Mouse (Mus musculus): ENCODE measurements at regions not wholly inside any gene's neighbourhood (a gene's known extent, or its start where the extent isn't known, plus 50 kb on each side); places are given as distances from the start of the nearest gene placed in this dataset.

DNA sequence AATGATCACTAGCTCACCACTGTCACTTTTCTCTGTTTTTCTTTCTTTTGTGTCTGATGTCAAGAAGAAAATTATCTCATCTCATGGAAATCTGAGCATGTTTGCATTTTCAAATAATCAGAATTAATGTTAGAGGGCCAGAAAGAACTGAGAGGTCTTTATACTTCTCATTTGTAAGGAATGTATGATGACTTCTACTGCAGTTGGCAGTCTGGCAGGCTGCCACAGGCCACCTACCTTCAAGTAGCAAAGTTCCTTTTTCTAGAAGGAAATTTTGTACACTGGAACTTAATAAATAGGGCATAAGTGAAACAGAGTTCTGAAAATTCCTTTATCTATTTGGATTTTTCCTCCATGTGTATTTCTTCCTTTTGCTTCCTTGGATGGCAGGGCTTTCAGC, 148.7 kb upstream of the Inhba start:
- no peak overlapping the region for H3K4me2 ChIP-seq (ENCODE audit: low read depth, low read length, severe bottlenecking)
- ATAC-seq (replicated peaks; ENCODE audit: low FRiP score) (no peak), DNase-seq (ENCODE audit: low spot score) (no peak)
- H3K27ac ChIP-seq (ENCODE audit: low read depth, low read length): no peak overlapping the region
- no peaks in the 10 kb centered on the region for H3K36me3 ChIP-seq (ENCODE audit: control insufficient read depth, insufficient read depth, low read length)
- H3K4me1 ChIP-seq (replicated peaks; ENCODE audit: control insufficient read depth, insufficient read depth, low read length): no peaks in the 10 kb centered on the region
- no peaks in the 10 kb centered on the region for H3K27me3 ChIP-seq (ENCODE audit: control insufficient read depth, insufficient read depth, low read length)
- H3K9ac ChIP-seq (ENCODE audit: low read length): no peak overlapping the region
- H3K4me3 ChIP-seq (ENCODE audit: low read depth, low read length): no peak overlapping the region
- no peaks in the 10 kb centered on the region for H3K9me3 ChIP-seq (ENCODE audit: control insufficient read depth, low read length)

DNA sequence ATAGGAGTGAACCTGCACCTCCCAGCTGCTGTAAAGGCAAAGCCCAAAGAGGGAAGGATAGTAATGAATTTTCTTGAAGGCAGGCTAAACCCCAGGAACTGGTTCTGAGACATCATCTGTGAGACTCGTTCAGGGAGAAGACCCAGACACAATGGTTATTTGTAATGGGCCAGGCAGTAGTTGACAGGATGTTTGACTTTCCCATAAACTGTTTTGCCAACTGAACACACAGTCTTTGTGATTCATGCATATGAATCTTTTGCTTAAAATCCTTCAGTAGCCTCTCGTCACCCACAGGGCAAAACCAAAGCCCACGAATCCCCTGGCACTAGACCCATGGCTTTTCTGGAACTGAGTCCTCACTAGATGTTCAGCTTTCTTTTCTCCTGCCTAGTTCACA, 148.3 kb upstream of the Inhba start:
- Histone ChIP-seq H3K4me2 (ENCODE audit: low read depth, low read length, severe bottlenecking) (no peak overlapping the region), H3K9me3 (ENCODE audit: control insufficient read depth, low read length) (no peaks in the 10 kb centered on the region), H3K27ac (ENCODE audit: low read depth, low read length) (no peak overlapping the region), H3K36me3 (ENCODE audit: control insufficient read depth, insufficient read depth, low read length) (no peaks in the 10 kb centered on the region), H3K9ac (ENCODE audit: low read length) (no peak overlapping the region), H3K4me1 (replicated peaks; ENCODE audit: control insufficient read depth, insufficient read depth, low read length) (no peaks in the 10 kb centered on the region), H3K27me3 (ENCODE audit: control insufficient read depth, insufficient read depth, low read length) (no peaks in the 10 kb centered on the region), H3K4me3 (ENCODE audit: low read depth, low read length) (no peak overlapping the region)
- ATAC-seq (replicated peaks; ENCODE audit: low FRiP score) (no peak), DNase-seq (ENCODE audit: low spot score) (no peak)
- WGBS: 64% methylated on average over 3 of the region's 3 CpGs

DNA sequence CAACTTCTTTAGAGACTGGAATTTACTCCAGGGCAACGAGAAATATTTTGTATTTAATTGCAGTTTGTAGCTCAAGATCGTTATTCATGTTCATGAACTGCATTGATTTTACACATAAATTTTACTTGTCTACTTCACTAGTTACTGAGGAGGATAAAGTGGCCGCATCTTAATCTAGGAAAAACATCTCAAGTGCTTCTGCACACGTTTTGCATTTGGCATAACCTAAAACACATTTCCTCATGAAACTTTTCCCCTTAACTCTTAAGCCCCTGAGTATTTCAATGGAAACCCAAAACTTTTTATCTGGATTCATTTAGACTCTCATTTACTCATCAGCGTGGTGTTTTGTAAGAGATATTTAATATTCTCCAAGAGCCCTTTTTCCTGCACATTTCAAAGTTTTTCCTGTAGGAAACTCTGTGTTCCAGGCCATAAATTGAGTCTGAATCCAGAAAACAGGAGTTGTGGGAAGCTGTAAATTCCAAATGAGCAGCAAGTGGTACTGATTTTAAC, 144.5 kb upstream of the Inhba start:
- no peaks in the 10 kb centered on the region for H3K9me3 ChIP-seq (ENCODE audit: control insufficient read depth, low read length)
- H3K4me1 ChIP-seq (replicated peaks; ENCODE audit: control insufficient read depth, insufficient read depth, low read length): no peaks in the 10 kb centered on the region
- no peak for ATAC-seq (replicated peaks; ENCODE audit: low FRiP score)
- no peak overlapping the region for H3K4me2 ChIP-seq (ENCODE audit: low read depth, low read length, severe bottlenecking)
- no peak for DNase-seq (ENCODE audit: low spot score)
- WGBS: 64% methylated on average over 5 of the region's 5 CpGs
- H3K36me3 ChIP-seq (ENCODE audit: control insufficient read depth, insufficient read depth, low read length): no peaks in the 10 kb centered on the region
- no peak overlapping the region for H3K27ac ChIP-seq (ENCODE audit: low read depth, low read length)
- no peak overlapping the region for H3K4me3 ChIP-seq (ENCODE audit: low read depth, low read length)
- no peaks in the 10 kb centered on the region for H3K27me3 ChIP-seq (ENCODE audit: control insufficient read depth, insufficient read depth, low read length)
- no peak overlapping the region for H3K9ac ChIP-seq (ENCODE audit: low read length)

DNA sequence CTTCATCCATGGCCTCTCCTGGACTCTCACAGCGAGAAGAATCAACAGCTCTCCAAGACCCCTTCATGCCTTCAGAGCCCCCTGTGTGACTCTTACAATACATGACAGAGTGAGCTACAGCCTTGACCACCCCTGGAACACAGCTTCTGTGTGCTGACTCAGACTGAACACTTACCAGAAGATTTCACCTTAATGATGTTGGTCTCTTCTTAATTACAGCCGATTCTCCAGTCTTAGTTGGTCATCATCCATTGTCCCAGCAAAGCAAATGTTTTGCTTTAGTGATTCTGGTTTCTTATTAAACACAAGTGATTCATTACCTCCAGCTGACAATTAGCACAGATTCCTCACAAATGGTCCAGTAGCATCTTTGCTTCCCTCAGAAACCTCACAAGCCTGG, 134.0 kb upstream of the Inhba start:
- H3K4me2 ChIP-seq (ENCODE audit: low read depth, low read length, severe bottlenecking): no peak overlapping the region
- H3K36me3 ChIP-seq (ENCODE audit: control insufficient read depth, insufficient read depth, low read length): no peaks in the 10 kb centered on the region
- no peak overlapping the region for H3K27ac ChIP-seq (ENCODE audit: low read depth, low read length)
- no peaks in the 10 kb centered on the region for H3K27me3 ChIP-seq (ENCODE audit: control insufficient read depth, insufficient read depth, low read length)
- no peak for DNase-seq (ENCODE audit: low spot score)
- no peaks in the 10 kb centered on the region for H3K4me1 ChIP-seq (replicated peaks; ENCODE audit: control insufficient read depth, insufficient read depth, low read length)
- H3K9ac ChIP-seq (ENCODE audit: low read length): no peak overlapping the region
- ATAC-seq (replicated peaks; ENCODE audit: low FRiP score): no peak
- no peaks in the 10 kb centered on the region for H3K9me3 ChIP-seq (ENCODE audit: control insufficient read depth, low read length)
- 87% methylated on average over 2 of the region's 2 CpGs for WGBS
- H3K4me3 ChIP-seq (ENCODE audit: low read depth, low read length): no peak overlapping the region

DNA sequence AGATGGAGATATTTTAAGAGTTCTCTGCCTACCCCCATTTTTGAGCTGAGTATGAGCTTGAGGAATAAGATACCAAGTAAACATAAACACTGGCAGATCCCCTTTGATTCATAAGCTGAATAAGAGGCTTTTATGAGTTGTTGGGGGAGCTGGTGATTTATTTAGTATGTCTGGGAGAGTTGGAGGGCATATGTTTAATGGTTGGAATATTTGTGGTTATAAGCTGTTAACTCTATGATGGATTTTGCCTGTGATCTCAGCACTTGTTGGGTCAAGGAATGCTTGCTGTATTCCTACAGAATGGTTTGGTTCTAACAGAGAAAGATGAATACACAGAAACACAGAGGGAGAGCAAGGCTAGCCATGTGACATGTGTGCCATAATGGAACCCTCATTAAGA, 132.1 kb upstream of the Inhba start:
- no peaks in the 10 kb centered on the region for H3K4me1 ChIP-seq (replicated peaks; ENCODE audit: control insufficient read depth, insufficient read depth, low read length)
- H3K4me2 ChIP-seq (ENCODE audit: low read depth, low read length, severe bottlenecking): no peak overlapping the region
- H3K27ac ChIP-seq (ENCODE audit: low read depth, low read length): no peak overlapping the region
- no peak overlapping the region for H3K4me3 ChIP-seq (ENCODE audit: low read depth, low read length)
- no peaks in the 10 kb centered on the region for H3K36me3 ChIP-seq (ENCODE audit: control insufficient read depth, insufficient read depth, low read length)
- H3K9ac ChIP-seq (ENCODE audit: low read length): no peak overlapping the region
- H3K9me3 ChIP-seq (ENCODE audit: control insufficient read depth, low read length): no peaks in the 10 kb centered on the region
- DNase-seq (ENCODE audit: low spot score): no peak
- no peaks in the 10 kb centered on the region for H3K27me3 ChIP-seq (ENCODE audit: control insufficient read depth, insufficient read depth, low read length)
- ATAC-seq (replicated peaks; ENCODE audit: low FRiP score): no peak

DNA sequence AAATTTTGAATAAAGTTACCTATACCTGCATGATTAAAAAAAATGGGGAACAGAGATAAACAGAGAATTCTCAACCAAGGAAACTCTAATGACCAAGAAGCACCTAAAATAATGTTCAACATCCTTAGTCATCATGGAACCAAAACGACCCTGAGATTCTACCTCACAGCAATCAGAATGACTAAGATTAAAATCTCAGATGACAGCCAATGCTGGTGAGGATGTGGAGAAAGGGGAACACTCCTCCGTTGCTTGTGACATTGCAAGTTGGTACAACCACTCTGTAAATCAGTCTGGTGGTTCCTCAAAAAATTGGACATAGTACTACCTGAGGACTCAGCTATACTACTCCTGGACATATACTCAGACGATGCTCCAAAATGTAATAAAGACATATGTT, 120.9 kb upstream of the Inhba start:
- H3K4me2 ChIP-seq (ENCODE audit: low read depth, low read length, severe bottlenecking): no peak overlapping the region
- no peak overlapping the region for H3K27ac ChIP-seq (ENCODE audit: low read depth, low read length)
- ATAC-seq (replicated peaks; ENCODE audit: low FRiP score) (no peak), DNase-seq (ENCODE audit: low spot score) (no peak)
- no peaks in the 10 kb centered on the region for H3K4me1 ChIP-seq (replicated peaks; ENCODE audit: control insufficient read depth, insufficient read depth, low read length)
- H3K4me3 ChIP-seq (ENCODE audit: low read depth, low read length): no peak overlapping the region
- H3K27me3 ChIP-seq (ENCODE audit: control insufficient read depth, insufficient read depth, low read length): no peaks in the 10 kb centered on the region
- 89% methylated on average over 3 of the region's 3 CpGs for WGBS
- H3K9ac ChIP-seq (ENCODE audit: low read length): no peak overlapping the region
- no peaks in the 10 kb centered on the region for H3K9me3 ChIP-seq (ENCODE audit: control insufficient read depth, low read length)
- no peaks in the 10 kb centered on the region for H3K36me3 ChIP-seq (ENCODE audit: control insufficient read depth, insufficient read depth, low read length)

DNA sequence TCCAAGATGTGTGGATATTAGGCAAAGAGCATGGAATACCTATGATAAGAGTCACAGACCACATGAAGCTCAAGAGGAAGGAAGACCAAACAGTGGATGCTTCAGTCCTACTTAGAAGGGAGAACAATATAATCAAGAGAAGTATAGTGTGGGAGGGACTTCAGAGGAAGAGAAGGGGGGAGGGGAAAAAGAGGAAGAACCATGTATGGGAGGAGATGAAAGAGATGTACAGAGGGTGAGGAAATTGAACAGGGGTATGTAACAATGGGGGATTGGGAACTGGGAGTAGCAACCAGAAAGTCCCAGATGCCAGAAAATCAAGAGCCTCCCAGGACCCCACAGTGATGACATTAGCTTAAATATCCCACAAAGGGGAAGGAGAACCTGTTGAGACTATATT, 120.2 kb upstream of the Inhba start:
- H3K9ac ChIP-seq (ENCODE audit: low read length): no peak overlapping the region
- no peak overlapping the region for H3K4me3 ChIP-seq (ENCODE audit: low read depth, low read length)
- no peak overlapping the region for H3K4me2 ChIP-seq (ENCODE audit: low read depth, low read length, severe bottlenecking)
- no peak for ATAC-seq (replicated peaks; ENCODE audit: low FRiP score)
- no peak for DNase-seq (ENCODE audit: low spot score)
- H3K27ac ChIP-seq (ENCODE audit: low read depth, low read length): no peak overlapping the region
- no peaks in the 10 kb centered on the region for H3K27me3 ChIP-seq (ENCODE audit: control insufficient read depth, insufficient read depth, low read length)
- no peaks in the 10 kb centered on the region for H3K9me3 ChIP-seq (ENCODE audit: control insufficient read depth, low read length)
- H3K4me1 ChIP-seq (replicated peaks; ENCODE audit: control insufficient read depth, insufficient read depth, low read length): no peaks in the 10 kb centered on the region
- no peaks in the 10 kb centered on the region for H3K36me3 ChIP-seq (ENCODE audit: control insufficient read depth, insufficient read depth, low read length)

DNA sequence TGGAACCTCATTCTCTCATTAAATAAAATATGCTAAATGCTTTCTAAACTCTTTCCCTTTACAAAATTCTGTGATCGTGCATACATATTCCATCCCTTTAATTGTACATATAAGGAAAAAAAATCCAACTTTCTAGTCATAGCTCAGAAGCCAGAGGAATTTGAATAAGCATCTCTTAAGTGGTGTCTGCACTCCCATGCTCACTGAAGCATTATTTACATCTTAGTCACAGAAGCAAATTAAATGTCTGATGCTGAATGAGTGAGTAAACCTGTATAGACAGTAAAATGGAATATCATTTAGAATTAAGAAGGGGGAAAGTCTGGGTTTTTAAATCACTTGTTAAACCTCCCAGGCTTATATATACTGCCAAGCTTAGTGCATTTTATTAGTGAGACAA, 113.5 kb upstream of the Inhba start:
- Histone ChIP-seq H3K27me3 (ENCODE audit: control insufficient read depth, insufficient read depth, low read length) (no peaks in the 10 kb centered on the region), H3K4me3 (ENCODE audit: low read depth, low read length) (no peak overlapping the region), H3K27ac (ENCODE audit: low read depth, low read length) (no peak overlapping the region), H3K9ac (ENCODE audit: low read length) (no peak overlapping the region), H3K4me1 (replicated peaks; ENCODE audit: control insufficient read depth, insufficient read depth, low read length) (no peaks in the 10 kb centered on the region), H3K4me2 (ENCODE audit: low read depth, low read length, severe bottlenecking) (no peak overlapping the region), H3K36me3 (ENCODE audit: control insufficient read depth, insufficient read depth, low read length) (no peaks in the 10 kb centered on the region), H3K9me3 (ENCODE audit: control insufficient read depth, low read length) (no peaks in the 10 kb centered on the region)
- WGBS: 85% methylated on average over 1 of the region's 1 CpGs
- ATAC-seq (replicated peaks; ENCODE audit: low FRiP score): no peak
- DNase-seq (ENCODE audit: low spot score): no peak

DNA sequence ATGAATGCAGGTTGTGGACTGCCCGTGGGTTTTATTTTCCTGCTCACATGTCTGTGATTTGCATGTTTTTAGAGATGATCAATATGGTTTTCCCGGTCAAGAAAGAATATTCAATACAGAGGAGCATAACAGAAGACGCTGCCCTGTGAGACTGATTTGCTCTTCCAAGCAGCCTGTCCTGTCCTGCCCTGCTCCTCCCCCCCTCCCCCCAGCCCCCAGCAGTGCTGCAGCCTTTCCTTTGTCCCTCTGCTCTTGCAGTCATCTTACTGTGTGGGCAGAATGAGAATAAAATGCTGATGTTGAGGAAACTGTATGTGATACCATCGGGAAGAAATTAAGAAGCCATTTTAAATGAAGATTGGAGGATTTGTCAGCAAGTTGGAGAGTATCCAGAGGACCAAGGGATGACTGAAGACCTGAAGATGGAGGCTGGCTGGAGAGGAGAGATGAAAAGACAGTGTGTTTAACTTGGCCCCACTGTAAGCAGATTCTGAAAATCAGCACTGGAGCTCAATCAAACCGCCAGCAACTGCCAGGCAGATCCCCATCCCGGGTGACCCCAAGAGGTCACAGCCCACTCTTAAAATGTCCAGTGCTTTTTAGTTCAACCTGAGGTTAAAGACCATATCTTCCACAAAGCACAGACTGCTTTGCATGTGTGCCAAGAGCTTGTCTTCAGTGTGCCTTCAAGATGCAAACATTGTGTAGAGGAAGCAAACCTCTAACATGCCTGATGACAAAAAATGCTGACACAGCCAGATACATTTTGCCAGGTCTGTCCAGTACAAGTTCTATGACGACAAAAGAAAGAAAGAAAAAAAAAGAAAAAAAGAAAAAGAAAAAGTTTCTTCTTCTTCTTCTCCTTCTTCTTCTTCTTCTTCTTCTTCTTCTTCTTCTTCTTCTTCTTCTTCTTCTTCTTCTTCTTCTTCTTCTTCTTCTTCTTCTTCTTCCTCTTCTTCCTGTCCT, 109.7 kb upstream of the Inhba start:
- DNase-seq (ENCODE audit: low spot score): no peak
- 52% methylated on average over 7 of the region's 7 CpGs for WGBS
- Histone ChIP-seq H3K4me2 (ENCODE audit: low read depth, low read length, severe bottlenecking) (no peak overlapping the region), H3K36me3 (ENCODE audit: control insufficient read depth, insufficient read depth, low read length) (no peaks in the 10 kb centered on the region), H3K4me1 (replicated peaks; ENCODE audit: control insufficient read depth, insufficient read depth, low read length) (no peaks in the 10 kb centered on the region), H3K27me3 (ENCODE audit: control insufficient read depth, insufficient read depth, low read length) (no peaks in the 10 kb centered on the region), H3K27ac (ENCODE audit: low read depth, low read length) (no peak overlapping the region), H3K9ac (ENCODE audit: low read length) (no peak overlapping the region), H3K9me3 (ENCODE audit: control insufficient read depth, low read length) (no peaks in the 10 kb centered on the region), H3K4me3 (ENCODE audit: low read depth, low read length) (no peak overlapping the region)
- ATAC-seq (replicated peaks; ENCODE audit: low FRiP score): no peak

Measured in forebrain, embryonic 11.5 days (tissue).